In genomic region chr15:95370720-95371395, GRCm38 (mm10) we compare ENCODE assay signal across 11 mouse cellular contexts.
DNase-seq lines count a peak whose midpoint lies in the region; ATAC-seq and TF ChIP-seq lines count a peak whose summit lies in the region.
"Had no signal": no experiment of that assay in that cellular context is flagged by ENCODE, and none has a peak within 500 bp of the region (broad histone marks: within the 10 kb centered on the region; RNA-seq: fewer than 3 reads in every experiment).

No protein-coding gene starts in this region.

- H3K36me3 ChIP-seq in hindbrain, embryonic 15.5 days: no peaks in the 10 kb centered on the region
- peaks cover 11% of the 10 kb centered on the region for H3K36me3 ChIP-seq in hindbrain, embryonic 14.5 days (replicated peaks; ENCODE audit: control insufficient read depth, insufficient read depth)
- 0 out of 2 replicates have a peak, but pooled peaks cover 1% of the 10 kb centered on the region for H3K36me3 ChIP-seq in forebrain, postnatal 0 days (ENCODE audit: insufficient read depth)
- H3K36me3 ChIP-seq in neural tube, embryonic 15.5 days: no peaks in the 10 kb centered on the region
- H3K36me3 ChIP-seq: limb, embryonic 12.5 days had no signal

- H3K4me1 ChIP-seq in hindbrain, embryonic 15.5 days (replicated peaks): peaks cover 6% of the 10 kb centered on the region; the same call in 1 of the 2 replicates
- 0 out of 2 replicates have a peak, but pooled peaks cover 6% of the 10 kb centered on the region for H3K4me1 ChIP-seq in hindbrain, embryonic 14.5 days (replicated peaks; ENCODE audit: control insufficient read depth, insufficient read depth, low read length)
- H3K4me1 ChIP-seq in forebrain, postnatal 0 days (ENCODE audit: insufficient read depth): no peaks in the 10 kb centered on the region
- peaks cover 7% of the 10 kb centered on the region; the same call in 1 of the 2 replicates for H3K4me1 ChIP-seq in neural tube, embryonic 15.5 days
- H3K4me1 ChIP-seq: limb, embryonic 12.5 days had no signal

- H3K4me3 ChIP-seq in hindbrain, embryonic 15.5 days: no peak overlapping the region
- H3K4me3 ChIP-seq in hindbrain, embryonic 14.5 days (replicated peaks; ENCODE audit: low read length): no peak overlapping the region
- no peak overlapping the region for H3K4me3 ChIP-seq in forebrain, postnatal 0 days (ENCODE audit: low read depth, low read length)
- no peak overlapping the region for H3K4me3 ChIP-seq in neural tube, embryonic 15.5 days (replicated peaks)
- H3K4me3 ChIP-seq: limb, embryonic 12.5 days had no signal

- no peaks in the 10 kb centered on the region for H3K27me3 ChIP-seq in hindbrain, embryonic 15.5 days
- H3K27me3 ChIP-seq in hindbrain, embryonic 14.5 days (ENCODE audit: control insufficient read depth, insufficient read depth, low read length): no peaks in the 10 kb centered on the region
- no peaks in the 10 kb centered on the region for H3K27me3 ChIP-seq in forebrain, postnatal 0 days (ENCODE audit: insufficient read depth, low read length)
- H3K27me3 ChIP-seq in neural tube, embryonic 15.5 days (replicated peaks): no peaks in the 10 kb centered on the region
- H3K27me3 ChIP-seq: CH12.LX; limb, embryonic 12.5 days had no signal

- no peak overlapping the region for H3K27ac ChIP-seq in hindbrain, embryonic 15.5 days (replicated peaks)
- H3K27ac ChIP-seq in hindbrain, embryonic 14.5 days: no peak overlapping the region
- H3K27ac ChIP-seq in forebrain, postnatal 0 days (ENCODE audit: low read depth, low read length): peak overlapping the region; percentile 45
- H3K27ac ChIP-seq in neural tube, embryonic 15.5 days (replicated peaks): 0 out of 2 replicates have a peak overlapping the region, but pooled peaks have one; percentile 23
- H3K27ac ChIP-seq: limb, embryonic 12.5 days had no signal

- H3K9me3 ChIP-seq in hindbrain, embryonic 15.5 days: no peaks in the 10 kb centered on the region
- H3K9me3 ChIP-seq in hindbrain, embryonic 14.5 days (ENCODE audit: control insufficient read depth, low read length): no peaks in the 10 kb centered on the region
- H3K9me3 ChIP-seq in forebrain, postnatal 0 days (ENCODE audit: low read length): no peaks in the 10 kb centered on the region
- no peaks in the 10 kb centered on the region for H3K9me3 ChIP-seq in neural tube, embryonic 15.5 days (replicated peaks)
- H3K9me3 ChIP-seq: limb, embryonic 12.5 days had no signal

- no peak for DNase-seq in hindbrain, embryonic 14.5 days (ENCODE audit: low spot score)
- peak; percentile 65 for DNase-seq in adrenal gland, adult 8-10 months
- DNase-seq in forebrain, postnatal 0 days: peak; percentile 52
- DNase-seq in spleen, postnatal 36 days (ENCODE audit: low spot score in 2 of 2): no peak
- DNase-seq in embryo, embryonic 11 days: no peak
- DNase-seq in yolk sac, embryonic 10.5 days (ENCODE audit: low spot score): no peak
- DNase-seq: heart, postnatal 14 days had no signal

- 60% methylated on average over 16 of the region's 16 CpGs for WGBS in hindbrain, embryonic 15.5 days
- 58% methylated on average over 16 of the region's 16 CpGs for WGBS in hindbrain, embryonic 14.5 days
- 60% methylated on average over 16 of the region's 16 CpGs for WGBS in forebrain, postnatal 0 days
- WGBS in neural tube, embryonic 15.5 days: 60% methylated on average over 16 of the region's 16 CpGs

- peak; percentile 42; the same call in 1 of the 2 replicates for ATAC-seq in hindbrain, embryonic 15.5 days (ENCODE audit: low FRiP score, low read depth)
- ATAC-seq in hindbrain, embryonic 14.5 days (ENCODE audit: low FRiP score): no peak; the same call in 1 of the 2 replicates
- ATAC-seq in forebrain, postnatal 0 days: peak; percentile 83
- no peak for ATAC-seq in neural tube, embryonic 15.5 days (ENCODE audit: low FRiP score)

- TF ChIP-seq CTCF in forebrain, postnatal 0 days (IDR thresholded peaks at IDR 0.05; ENCODE audit: low read depth): no peak

- H3K9ac ChIP-seq in hindbrain, embryonic 15.5 days: no peak overlapping the region
- no peak overlapping the region for H3K9ac ChIP-seq in hindbrain, embryonic 14.5 days
- H3K9ac ChIP-seq in forebrain, postnatal 0 days: no peak overlapping the region
- no peak overlapping the region for H3K9ac ChIP-seq in neural tube, embryonic 15.5 days (replicated peaks)
- H3K9ac ChIP-seq: limb, embryonic 12.5 days had no signal

- no peak overlapping the region for H3K4me2 ChIP-seq in hindbrain, embryonic 15.5 days
- H3K4me2 ChIP-seq in hindbrain, embryonic 14.5 days (replicated peaks): no peak overlapping the region
- no peak overlapping the region for H3K4me2 ChIP-seq in forebrain, postnatal 0 days (ENCODE audit: low read depth)
- no peak overlapping the region for H3K4me2 ChIP-seq in neural tube, embryonic 15.5 days
- H3K4me2 ChIP-seq: limb, embryonic 12.5 days had no signal

Comparison
In these comparisons a context has a peak if more than half of its experiments do, and no peak if none do; other contexts are left out.
1. ATAC-seq: peak in hindbrain, embryonic 15.5 days (single experiment) and forebrain, postnatal 0 days (single experiment); none in hindbrain, embryonic 14.5 days (single experiment) and neural tube, embryonic 15.5 days (single experiment).
2. H3K27ac ChIP-seq: peak in forebrain, postnatal 0 days (single experiment) and neural tube, embryonic 15.5 days (single experiment); none in hindbrain, embryonic 15.5 days (single experiment) and hindbrain, embryonic 14.5 days (single experiment).
3. DNase-seq: peak in adrenal gland, adult 8-10 months (single experiment) and forebrain, postnatal 0 days (single experiment); none in hindbrain, embryonic 14.5 days (single experiment), spleen, postnatal 36 days (0 of 2), embryo, embryonic 11 days (single experiment) and yolk sac, embryonic 10.5 days (single experiment).